Mouse (Mus musculus): ENCODE measurements around the gene Gm35134.
"Not testable (repeated sequence)": the region's sequence is repeated elsewhere in the genome, so short reads cannot be mapped to it uniquely, and the experiment has no call there.

The Gm35134 gene

DNA sequence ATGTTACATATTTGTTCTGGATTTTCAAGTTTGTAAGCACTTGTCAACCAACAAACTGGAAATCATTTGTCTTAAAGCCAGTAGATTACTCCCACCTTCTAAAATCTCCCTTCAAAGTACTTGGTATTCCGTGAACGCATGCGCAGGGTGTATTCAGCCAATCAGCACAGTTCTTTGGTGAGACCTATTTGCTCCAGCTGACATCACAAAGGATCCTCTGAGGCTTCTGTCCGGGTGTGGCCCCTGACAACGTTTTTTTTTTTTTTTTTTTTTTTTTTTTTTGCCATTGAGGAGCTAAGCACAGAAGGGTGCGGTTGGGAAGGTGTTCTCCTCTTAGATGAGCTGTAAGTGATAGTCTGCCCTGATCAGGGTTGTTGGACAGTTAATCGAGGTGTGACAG lies at the start of gene Gm35134:
Gene Gm35134, plus strand, starts transcription at position 301 of the 400 bp plus-strand sequence.
- DNase-seq (ENCODE audit: low read depth in 2 of 2, low spot score in 2 of 2), result not testable (repeated sequence)
